Mouse (Mus musculus): ENCODE data around the gene Gm136.
A peak's percentile ranks its signal among the peaks of the same experiment; 100 is the strongest.
"Not testable (repeated sequence)": the region's sequence is repeated elsewhere in the genome, so short reads cannot be mapped to it uniquely, and the experiment has no call there.

Gm136 gene

DNA sequence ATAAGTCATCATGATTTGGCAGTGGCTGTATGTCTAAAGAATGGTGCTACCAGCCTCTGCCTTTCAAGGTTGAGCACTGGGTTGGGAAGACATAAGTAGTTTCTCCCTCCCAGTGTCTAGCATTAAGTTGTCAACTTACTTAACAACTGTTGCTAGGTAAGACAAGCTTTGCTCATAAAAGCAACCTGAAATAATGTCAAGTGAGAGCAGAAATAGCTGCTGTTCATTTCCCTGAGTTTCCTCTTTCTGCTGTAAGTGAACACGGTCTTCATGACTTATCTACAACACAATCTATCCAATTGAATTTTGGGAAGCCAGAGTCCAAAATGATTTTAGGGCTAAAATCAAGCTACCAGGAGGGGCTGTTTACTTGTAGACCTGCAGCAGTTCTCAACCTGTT lies at the start of gene Gm136:
Gm136 (minus strand) TSS at position 101 of the 400 bp plus-strand sequence.
- no peak for DNase-seq (ENCODE audit: extremely low spot score)

DNA sequence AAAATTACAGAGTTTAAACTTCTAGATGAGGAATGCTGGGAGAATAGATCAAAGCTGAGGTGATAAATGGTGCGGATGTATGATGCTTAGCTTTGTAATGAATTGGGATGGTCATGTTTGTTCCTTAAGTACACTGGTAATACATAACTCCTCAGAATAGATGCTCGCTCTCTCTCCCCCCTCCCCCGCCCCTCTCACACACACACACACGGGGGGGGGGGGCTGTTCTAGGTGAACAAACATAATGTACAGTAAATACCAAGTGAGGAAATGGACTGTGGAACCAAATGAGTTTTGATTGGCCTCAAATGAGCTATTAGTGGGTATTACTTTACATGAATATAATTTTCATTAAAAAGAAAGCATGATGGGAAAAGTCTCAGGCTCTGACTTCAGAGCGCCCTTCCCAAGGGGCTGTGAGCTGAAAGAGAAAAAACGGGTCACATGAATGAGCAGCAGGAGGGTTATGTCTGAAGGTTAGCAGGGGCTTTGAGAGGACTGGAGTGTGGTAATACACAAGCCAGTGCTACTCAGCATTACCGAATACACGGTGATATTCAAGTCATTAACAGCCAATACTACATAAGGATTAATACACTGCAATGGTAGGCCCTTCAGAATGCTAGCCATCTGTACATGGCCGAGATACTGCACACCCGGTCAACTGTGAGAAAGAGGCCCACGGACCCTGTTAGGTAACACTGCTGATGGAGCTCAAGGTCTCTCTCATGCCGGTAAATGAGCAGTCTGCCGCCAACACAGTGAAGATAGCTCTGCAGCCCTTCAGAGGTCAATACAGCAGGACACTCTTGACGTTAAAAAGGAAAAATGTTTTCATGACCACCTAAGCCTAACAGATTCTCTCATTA lies 45.3 kb upstream of the Gm136 start:
- no peak for DNase-seq (ENCODE audit: extremely low spot score)

DNA sequence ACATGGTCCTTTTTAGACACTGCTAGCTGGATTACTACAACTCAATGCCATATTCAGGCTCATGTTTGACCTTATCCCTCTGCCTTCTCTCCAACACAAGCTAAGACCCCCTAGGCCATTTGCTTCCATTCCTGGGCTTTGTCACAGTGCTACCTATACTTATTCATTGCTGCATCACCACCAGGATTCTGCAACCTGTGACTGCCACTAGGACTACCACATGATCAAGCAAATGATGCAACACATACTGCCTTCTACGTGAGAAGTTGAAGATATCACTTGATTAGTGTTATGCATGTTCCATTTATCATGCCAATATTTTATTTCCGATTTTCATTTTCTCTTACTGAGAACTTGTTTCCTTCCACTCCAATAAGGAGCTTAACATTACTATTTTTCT lies 41.9 kb upstream of the Gm136 start:
- no peak for DNase-seq (ENCODE audit: extremely low spot score)

DNA sequence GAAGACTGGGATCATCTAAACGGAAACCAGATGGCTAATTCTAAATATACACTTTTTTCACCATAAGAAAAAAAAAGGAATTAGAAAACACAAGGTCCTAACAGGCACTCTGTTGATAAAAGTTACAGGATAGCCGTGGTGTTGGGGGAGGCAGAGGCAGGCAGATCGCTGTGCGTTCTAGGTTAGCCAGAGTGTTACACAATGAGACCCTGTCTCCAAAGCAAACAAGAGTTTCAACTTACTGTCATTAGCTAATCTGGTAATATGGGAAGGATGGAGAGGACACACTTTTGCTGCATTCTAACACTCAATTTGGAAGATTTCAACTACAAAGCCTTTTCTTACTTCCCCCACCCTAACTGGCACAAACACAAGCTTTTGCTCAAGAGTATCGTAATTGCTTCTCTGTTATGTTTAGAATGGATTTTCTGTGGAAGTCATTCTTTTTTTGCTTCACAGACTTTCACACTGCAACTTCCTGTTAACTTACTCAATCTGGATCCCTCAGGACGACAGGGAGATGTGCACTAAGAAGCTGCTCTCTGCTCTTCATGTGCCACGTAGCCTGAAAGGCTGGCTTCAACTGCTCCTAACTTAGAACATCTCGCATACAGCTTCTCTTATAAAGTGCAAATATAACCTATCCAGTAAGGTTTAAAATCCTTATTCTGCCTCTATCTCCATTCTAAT lies 41.4 kb upstream of the Gm136 start:
- DNase-seq (ENCODE audit: extremely low spot score), result no peak

DNA sequence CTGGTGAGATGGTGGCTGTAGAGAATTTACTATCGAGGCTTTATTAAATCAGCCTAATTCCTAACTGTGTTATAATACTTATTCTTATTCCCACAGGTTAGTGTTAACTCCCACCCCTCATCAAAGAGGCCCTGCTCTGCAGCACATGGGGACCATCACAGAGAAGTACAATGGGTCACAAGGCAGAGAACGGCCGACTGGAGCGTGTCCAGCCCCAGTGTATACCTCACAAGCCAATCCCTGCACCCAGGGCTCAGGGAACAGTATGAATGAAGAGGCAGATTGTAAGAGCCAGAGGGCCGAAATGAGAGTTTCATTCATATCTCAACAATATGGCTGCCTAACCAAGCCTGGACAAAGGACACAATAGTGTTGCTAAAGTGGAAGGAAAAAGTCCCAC lies 40.2 kb upstream of the Gm136 start:
- no peak for DNase-seq (ENCODE audit: extremely low spot score)

DNA sequence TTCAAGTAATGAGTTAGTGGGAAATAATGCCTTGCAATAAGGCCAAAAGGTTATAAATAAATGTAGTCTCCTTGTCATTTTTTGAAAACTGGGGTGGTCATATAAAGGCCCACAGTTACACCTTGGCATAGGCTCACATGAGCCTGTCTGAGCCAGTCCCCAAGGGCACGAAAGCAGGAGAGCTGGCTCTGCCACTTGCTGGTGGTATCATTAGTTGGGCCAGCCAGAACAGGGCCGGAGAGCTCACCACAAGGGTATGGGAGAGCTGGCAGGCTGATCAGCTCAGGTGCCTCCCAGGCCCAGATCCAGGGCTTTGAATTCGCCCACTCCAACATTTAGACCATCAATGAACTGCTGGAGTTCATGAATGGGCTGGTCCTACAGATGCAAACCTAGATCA lies 30.4 kb upstream of the Gm136 start:
- DNase-seq (ENCODE audit: extremely low spot score), result no peak

DNA sequence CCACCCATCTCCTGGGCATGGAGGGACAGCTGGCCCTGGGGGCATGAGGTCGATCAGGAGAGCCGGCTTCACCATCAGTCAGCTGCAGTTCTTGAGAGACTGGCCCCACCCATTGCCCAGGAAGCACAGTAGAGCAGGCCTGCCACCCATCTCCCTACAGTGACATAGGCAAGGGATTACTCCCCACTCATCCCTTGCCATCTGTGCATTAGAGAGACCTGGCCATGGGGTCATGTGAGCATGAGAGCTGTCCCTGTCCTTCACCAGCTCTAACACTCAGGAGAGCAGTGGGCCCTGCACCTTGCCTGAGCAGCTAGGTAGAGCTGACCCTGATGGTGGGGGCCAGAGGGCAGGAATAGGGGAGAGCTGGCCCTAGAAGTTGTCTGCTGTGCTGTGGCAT lies 29.6 kb upstream of the Gm136 start:
- no peak for DNase-seq (ENCODE audit: extremely low spot score)

DNA sequence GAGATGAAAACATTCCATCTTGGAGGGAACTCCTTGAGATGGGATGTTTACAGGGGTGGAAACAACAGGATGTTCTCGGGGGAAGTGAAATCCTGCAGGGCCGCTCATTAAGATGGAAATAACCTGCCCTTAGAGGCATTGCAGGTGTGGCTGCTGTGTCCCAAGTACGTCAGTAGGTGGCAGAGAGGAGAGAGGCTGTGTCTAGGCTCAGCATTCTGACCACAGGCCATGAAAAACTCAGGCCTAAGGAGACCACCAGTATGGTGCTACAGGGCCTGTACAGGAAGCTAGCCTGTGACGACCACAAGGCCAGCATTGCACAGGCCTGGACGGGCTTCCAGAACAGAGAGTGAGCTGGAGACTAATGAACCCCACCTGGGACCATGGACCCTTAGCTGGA lies 28.8 kb upstream of the Gm136 start:
- DNase-seq (ENCODE audit: extremely low spot score), result no peak

DNA sequence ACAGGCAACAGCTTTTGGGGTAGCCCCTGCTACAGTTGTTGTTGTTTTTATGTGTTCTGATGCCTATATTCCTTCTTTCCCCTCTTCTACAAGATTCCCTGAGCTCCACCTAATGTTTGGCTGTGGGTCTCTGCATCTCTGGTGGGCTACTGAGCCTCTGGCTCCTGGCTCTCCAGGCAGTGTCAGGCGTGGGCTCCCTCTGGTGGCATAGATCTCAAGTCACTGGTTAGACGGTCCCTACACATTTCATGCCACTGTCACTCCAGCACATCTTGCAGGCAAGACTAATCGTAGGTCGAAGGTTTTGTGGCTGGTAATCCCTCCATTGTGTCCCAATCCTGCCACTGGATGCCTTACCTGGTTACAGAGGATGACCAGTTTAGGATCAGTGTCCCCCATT lies 26.7 kb upstream of the Gm136 start:
- DNase-seq (ENCODE audit: extremely low spot score), result no peak

DNA sequence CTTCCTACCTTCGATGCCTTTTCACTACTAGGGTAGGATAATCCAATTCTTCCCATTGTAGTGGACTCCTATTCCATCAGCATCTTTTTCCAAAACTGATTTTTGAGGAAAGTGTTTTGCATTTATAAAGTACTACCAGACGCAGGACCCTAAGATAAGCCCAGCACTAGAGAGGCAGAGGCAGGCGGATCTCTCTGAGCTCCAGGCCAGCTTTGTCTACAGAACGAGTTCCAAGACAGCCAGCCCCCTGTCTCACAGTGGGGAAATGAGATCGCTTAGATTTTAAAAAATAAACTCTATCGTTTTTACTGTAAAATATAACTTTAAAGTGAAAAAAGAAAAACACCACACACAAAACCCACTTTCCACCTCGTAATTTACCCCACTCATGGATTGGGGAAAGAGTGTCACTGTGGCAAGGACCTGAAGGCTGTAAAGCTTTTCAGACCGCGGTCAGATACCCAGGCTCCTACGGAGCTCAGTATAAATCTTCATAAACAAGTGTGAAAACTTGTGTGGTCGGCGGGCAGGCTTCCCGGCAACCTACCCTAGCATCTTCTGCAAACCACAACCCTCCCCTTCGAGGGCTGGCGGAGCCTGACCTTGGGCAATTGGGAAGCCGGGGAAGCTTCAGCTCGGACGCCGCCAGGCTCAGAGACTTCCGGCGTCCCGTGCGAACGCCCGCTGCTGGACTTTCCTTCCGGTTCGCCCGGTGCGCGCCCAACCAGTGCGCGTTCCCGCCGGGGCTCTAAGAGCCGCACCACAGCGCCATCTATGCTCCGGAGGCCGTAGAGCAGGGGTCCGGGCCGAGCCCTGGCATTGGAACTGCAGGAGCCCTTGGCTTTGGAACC lies 21.8 kb upstream of the Gm136 start, which contains the start of gene Smim8:
Smim8 (minus strand) TSS at position 747 of the 851 bp plus-strand sequence.
- DNase-seq (ENCODE audit: extremely low spot score), result peak; percentile 95

DNA sequence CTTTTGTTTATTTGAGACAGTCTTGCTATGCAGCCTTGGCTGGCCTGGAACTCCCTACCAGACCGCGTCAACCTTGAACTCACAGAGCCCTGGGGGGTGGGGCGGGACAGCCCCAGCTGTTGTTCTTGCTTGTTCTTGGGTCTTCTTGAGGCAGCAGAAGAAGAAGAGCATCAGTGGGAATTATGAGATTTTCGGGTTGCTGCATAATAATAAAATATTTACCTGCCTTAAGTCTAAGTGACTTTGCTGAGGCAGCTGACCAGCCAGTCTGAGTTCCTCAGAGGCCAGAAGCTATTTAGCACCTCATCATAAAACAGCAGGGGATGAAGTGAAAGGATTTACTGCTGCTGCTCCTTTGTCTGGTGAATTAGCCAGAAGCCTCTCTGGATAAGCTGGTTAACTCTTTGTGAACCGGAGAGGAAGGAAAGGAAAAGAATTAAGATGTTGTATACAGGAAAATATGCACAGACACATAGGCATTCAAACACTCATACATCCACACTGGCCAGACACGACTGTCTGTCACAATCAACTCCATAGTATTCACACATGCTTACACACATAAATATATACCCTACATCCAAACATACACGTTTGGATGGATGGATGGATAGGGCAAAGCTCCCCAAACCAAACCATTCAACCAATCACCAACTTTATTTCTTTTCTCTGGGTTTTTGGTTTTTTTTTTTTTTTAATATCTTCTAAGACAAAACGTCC lies 15.7 kb upstream of the Gm136 start:
- peak; percentile 44 for DNase-seq (ENCODE audit: extremely low spot score)

DNA sequence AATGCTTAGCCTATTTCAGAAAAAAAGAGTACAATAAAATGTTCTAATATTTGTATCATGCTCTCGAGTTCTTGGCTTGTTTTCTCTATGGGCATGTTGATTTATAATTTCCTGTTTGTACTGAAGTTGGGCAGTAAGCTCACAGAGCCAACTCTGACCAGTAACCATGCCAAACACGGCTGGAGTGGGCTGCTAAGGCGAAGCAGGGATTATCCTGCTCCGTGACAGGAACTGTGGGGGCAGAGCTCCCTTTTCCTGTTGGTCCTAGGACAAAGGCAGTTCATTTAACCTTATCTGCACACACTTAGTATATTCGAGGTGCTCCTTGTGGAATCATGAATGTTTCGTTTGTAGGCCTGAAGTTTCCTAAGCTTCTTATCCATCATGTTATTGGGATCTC lies 6.8 kb downstream of the Gm136 start:
- no peak for DNase-seq (ENCODE audit: extremely low spot score)

DNA sequence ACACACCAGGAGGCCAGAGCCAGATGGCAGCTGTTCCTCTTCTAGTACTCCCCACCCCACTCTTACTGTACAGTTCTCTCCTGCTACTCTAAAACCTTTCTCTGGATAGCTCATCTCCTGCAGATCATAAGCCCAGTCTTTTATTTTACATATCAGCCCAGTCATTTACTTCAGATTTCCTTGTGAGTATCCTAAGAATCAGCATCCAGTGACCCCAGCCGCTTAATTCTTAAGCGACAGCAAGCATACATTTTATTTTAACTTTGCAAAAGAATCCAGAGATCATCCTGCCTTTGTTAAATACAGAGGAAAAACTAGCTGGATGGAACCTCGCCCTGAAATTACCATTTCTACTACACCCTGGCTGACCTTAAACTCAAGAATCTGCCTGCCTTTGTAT lies 21.6 kb downstream of the Gm136 start:
- no peak for DNase-seq (ENCODE audit: extremely low spot score)

DNA sequence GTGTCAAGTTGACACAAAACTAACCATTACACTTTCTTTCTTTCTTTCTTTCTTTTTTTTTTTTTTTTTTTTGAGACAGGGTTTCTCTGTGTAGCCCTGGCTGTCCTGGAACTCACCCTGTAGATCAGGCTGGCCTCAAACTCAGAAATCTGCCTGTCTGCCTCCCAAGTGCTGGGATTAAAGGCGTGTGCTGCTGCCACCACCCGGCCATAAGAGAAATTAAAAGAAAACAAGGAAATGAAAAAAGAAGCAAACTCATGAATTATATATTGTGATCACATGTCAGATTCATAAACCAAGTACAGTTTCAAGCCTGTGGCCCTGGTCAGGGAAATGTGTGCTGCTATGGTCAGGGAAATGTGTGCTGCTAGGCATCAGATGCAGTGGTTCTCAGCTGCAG lies 22.6 kb downstream of the Gm136 start:
- not testable (repeated sequence) for DNase-seq (ENCODE audit: extremely low spot score)

DNA sequence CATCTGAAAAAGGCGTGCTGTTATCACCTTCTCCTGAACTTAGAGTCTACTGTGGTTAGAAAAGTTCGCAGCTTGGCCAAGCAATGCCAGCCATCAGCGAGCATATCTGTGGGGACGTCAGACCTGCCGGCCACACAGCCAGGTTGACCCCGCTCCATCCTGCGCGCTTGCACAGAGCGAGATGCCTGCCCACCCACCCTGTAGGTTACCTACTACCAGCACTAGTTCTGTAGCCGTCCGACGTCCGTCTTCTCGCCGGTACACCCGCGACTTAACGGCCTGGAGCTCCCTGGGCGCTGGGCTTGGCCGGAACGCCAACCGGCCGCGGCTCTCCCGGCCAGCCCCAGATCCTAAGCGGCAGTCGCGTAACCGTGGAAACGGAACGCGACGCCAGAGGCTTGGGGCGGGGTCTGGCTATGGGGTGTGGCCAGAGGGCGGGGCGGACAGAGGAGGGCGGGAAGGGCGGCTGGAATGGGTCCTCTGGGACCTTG lies 26.2 kb downstream of the Gm136 start, which contains the start of gene Cfap206:
Cfap206 (minus strand) TSS at position 356 of the 491 bp plus-strand sequence.
- DNase-seq (ENCODE audit: extremely low spot score), result peak; percentile 88

DNA sequence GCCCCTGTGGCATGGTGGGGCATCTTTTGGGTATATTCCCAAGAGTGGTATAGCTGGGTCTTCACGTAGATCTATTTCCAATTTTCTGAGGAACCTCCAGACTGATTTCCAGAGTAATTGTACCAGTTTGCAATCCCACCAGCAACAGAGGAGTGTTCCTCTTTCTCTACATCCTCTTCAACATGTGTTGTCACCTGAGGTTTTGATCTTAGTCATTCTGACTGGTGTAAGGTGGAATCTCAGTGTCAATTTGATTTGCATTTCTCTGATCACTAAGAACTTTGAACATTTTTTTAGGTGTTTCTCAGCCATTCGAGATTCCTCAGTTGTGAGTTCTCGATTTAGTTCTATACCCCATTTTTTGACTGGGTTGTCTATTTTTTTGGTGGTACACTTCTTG lies 30.4 kb downstream of the Gm136 start:
- DNase-seq (ENCODE audit: extremely low spot score), result not testable (repeated sequence)

DNA sequence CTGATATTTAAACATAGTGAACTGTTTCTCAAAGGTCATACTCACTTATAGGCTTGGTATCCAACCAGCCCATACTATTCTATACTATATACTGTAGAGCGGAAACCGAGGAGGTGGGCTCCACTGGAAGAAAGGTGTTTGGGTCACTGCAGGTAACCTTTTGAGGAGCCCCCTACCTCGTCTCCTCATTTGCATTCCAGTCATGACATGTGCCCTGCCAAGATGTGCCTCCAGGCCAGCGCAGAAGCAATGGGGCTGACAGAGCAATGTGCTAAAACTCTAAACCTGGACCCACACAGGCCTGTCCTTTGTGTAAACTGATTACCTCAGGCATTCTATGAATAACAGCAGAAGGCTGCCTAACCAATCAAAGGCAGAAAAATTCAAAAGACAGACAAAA lies 31.8 kb downstream of the Gm136 start:
- no peak for DNase-seq (ENCODE audit: extremely low spot score)

DNA sequence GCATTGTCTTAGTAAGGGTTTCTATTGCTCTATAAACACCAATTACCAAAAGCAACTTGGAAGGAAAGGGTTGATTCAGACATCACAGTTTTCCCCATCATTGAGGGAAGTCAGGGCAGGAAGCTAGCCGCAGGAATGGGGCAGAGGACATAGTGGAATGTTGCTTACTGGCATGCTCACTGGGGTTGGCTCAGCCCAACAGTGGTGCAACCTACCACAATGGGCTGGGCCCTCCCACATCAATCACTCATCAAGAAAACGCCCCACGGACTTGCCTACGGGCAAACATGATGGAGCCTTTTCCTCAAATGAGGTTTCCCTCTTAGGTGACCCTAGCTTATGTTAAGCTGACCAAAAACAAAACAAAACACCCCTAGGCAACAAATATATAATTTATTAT lies 32.9 kb downstream of the Gm136 start:
- DNase-seq (ENCODE audit: extremely low spot score), result no peak

DNA sequence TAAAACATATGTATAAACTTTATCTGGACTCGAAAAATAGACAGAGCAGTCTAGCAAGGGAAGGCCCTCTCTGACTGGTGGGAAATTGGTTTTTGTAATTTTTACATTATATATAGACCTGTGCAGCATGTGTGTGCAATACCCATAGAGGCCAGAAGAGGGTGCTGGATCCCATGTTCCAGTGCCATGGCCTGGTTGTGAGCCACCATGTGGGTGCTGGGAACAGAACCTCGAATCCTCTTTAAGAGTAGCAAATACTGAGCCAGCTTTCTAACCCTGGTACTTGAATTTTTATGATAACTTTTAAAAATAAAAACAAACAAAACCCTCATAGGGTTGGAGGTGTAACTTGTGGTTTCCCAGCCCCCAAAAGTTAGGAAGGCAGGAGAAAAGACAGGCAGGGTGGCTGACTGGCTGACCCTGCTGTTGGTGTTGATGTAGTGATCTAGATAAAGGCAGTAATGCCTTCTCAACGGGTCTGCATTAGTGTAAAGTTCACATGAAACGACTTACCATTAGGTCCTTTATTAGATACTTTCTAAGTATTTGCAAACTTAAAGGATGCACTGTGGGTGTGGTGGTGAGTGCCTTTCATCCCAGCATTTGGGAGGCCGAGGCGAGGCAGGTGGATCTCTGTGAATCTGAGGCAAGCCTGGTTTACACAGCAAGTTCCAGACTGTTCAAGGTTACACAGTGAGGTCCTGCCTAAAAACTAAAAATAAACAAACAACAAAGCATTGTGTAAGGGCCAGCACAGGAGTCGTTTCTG lies 35.8 kb downstream of the Gm136 start:
- DNase-seq (ENCODE audit: extremely low spot score), result no peak

DNA sequence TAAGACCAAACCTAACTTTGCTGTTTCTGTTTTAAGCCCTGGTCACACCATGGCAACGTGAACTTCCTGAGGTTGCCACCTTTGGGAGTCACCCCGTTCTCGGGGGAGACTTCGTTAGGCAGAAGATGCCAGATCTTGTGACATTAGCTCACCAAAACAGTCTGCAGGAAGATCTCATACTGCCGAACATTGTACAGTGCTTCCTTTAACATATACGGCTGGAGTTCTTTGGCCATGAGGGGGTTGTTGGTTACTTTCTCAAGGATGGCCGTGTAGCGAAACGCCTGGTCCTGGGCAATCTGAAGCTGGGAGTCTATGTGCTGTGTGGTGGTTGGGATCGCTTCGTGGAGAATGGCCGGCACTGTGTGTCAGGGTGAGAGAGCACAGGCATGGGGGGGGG lies 36.6 kb downstream of the Gm136 start:
- DNase-seq (ENCODE audit: extremely low spot score), result no peak

DNA sequence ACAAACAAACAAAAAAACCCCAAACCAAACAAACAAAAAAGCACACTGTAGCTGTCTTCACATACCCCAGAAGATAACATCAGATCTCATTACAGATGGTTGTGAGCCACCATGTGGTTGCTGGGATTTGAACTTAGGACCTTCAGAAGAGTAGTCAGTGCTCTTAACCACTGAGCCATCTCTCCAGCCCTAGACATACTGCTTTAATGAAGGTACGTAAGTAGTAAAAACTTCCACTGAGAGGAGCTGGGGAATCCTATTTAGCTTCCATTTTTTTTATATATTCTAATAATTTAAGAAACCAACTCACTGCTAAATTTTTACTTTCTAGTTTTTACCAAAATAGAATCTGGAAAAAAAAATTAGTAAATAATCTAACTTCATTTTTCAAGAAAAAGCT lies 41.0 kb downstream of the Gm136 start:
- DNase-seq (ENCODE audit: extremely low spot score), result no peak
